Mouse (Mus musculus) heart, embryonic 11.5 days (tissue): Measurements from ENCODE around the gene Ing5. TPM values are rescaled to one million over a fixed set of nuclear protein-coding genes. Genes with fewer than 3 reads are reported as not detected.
"Not testable (repeated sequence)": the region's sequence is repeated elsewhere in the genome, so short reads cannot be mapped to it uniquely, and the experiment has no call there.

Source experiments
- ATAC-seq: fragments of 200-750 bp; cut with Nextera tagmentation; replicated peaks from 2 replicates; pipeline ENCODE4 v1.8.0; 2017; ENCODE audit warnings: moderate library complexity; ENCODE audit not compliant: insufficient number of reproducible peaks, low FRiP score, low TSS enrichment
- H3K27ac ChIP-seq: fragments of 300-500 bp; sonication (generic); 2 replicates; pipeline ENCODE4 v1.5.1; 2014; ENCODE audit warnings: mild to moderate bottlenecking, low read depth, low read length
- H3K27me3 ChIP-seq: fragments of 300-500 bp; sonication (generic); 2 replicates; pipeline ENCODE4 v1.6.1; 2014; ENCODE audit warnings: mild to moderate bottlenecking, low read length, mixed read lengths; ENCODE audit not compliant: control insufficient read depth, insufficient read depth
- H3K36me3 ChIP-seq: fragments of 300-500 bp; sonication (generic); 2 replicates; pipeline ENCODE4 v1.6.1; 2014; ENCODE audit warnings: mild to moderate bottlenecking, low read length, moderate library complexity, mixed read lengths; ENCODE audit not compliant: control insufficient read depth, insufficient read depth
- H3K4me1 ChIP-seq: fragments of 300-500 bp; sonication (generic); 2 replicates; pipeline ENCODE4 v1.6.1; 2014; ENCODE audit warnings: low read length; ENCODE audit not compliant: control insufficient read depth, insufficient read depth
- H3K4me2 ChIP-seq: fragments of 300-500 bp; sonication (generic); 2 replicates; pipeline ENCODE4 v1.6.1; 2014; ENCODE audit warnings: mild to moderate bottlenecking, moderate library complexity
- H3K4me3 ChIP-seq: fragments of 300-500 bp; sonication (generic); 2 replicates; pipeline ENCODE4 v1.5.1; 2014; ENCODE audit warnings: low read depth, low read length
- H3K9ac ChIP-seq: fragments of 300-500 bp; sonication (generic); 2 replicates; pipeline ENCODE4 v1.6.1; 2014; ENCODE audit warnings: mild to moderate bottlenecking, low read depth, low read length, moderate library complexity
- H3K9me3 ChIP-seq: fragments of 300-500 bp; sonication (generic); replicated peaks from 2 replicates; pipeline ENCODE4 v1.6.1; 2016; ENCODE audit warnings: low read length; ENCODE audit not compliant: control insufficient read depth
- WGBS: fragments of 180-500 bp; shearing (Covaris S2); extraction: QIAGEN DNeasy Blood & Tissue Kit; methylation state at CpG from one replicate; pipeline ENCODE4 v1.1.7; 2014; ENCODE audit not compliant: insufficient replicate concordance; 5-methylcytosine and 5-hydroxymethylcytosine counted together
- polyA plus RNA-seq: library from polyadenylated mRNA; unstranded; fragments of >200 nt; fragmentation: Nextera tagmentation; extraction: Ambion mirVana; gene quantifications from 2 replicates; pipeline ENCODE4 v1.2.1, GENCODE M21; 2014

Ing5 gene
- polyA plus RNA-seq, 1 experiment from 2014 or later = 15.5 TPM

- H3K27me3 ChIP-seq, ATAC-seq: not testable (repeated sequence)
- 58% methylated on average over 2 of the region's 2 CpGs for WGBS
Observed at GRCm38 (mm10) chr1:93861048-93861447, 57.3 kb downstream of the Ing5 start, which contains the start of gene Gal3st2. Gal3st2 (plus strand) TSS chr1:93861306.

More at GRCm38 (mm10) chr1:93861048-93861447, 57.3 kb downstream of the Ing5 start, which contains the start of gene Gal3st2:
- H3K9ac ChIP-seq, H3K36me3 ChIP-seq, H3K9me3 ChIP-seq, H3K4me2 ChIP-seq, H3K27ac ChIP-seq, H3K4me3 ChIP-seq, H3K4me1 ChIP-seq: not testable (repeated sequence)

Other genes with a start within 250 kb of the Ing5 start
- 144 and 152 TPM in 2 replicates for gene Stk25, start 145.3 kb upstream of the Ing5 start, polyA plus RNA-seq
- 29.2 and 33.2 TPM in 2 replicates for gene Bok, start 118.3 kb upstream of the Ing5 start, polyA plus RNA-seq
- gene Atg4b, start 52.5 kb upstream of the Ing5 start, polyA plus RNA-seq = 70.6 and 70.9 TPM in 2 replicates
- 49.5 and 53.3 TPM in 2 replicates for gene Thap4, start 49.1 kb upstream of the Ing5 start, polyA plus RNA-seq
- 201 and 206 TPM in 2 replicates for gene Dtymk, start 2.0 kb upstream of the Ing5 start, polyA plus RNA-seq
- 12.0 and 12.9 TPM in 2 replicates for gene D2hgdh, start 20.9 kb downstream of the Ing5 start, polyA plus RNA-seq
- 0.17 TPM in 1 of 2 replicates, not detected in the other for gene Gal3st2, start 57.3 kb downstream of the Ing5 start, polyA plus RNA-seq
- not detected in 2 replicates for gene Gal3st2b, start 114.3 kb downstream of the Ing5 start, polyA plus RNA-seq
- gene Gal3st2c, start 186.5 kb downstream of the Ing5 start, polyA plus RNA-seq = not detected in 2 replicates
- gene Neu4, start 216.5 kb downstream of the Ing5 start, polyA plus RNA-seq = not detected in 2 replicates
- gene Pdcd1, start 248.6 kb downstream of the Ing5 start, polyA plus RNA-seq = 0.10 and 0.14 TPM in 2 replicates